Mouse (Mus musculus) myocyte (in vitro differentiated cells): ENCODE measurements at regions not wholly inside any gene's neighbourhood (a gene's known extent, or its start where the extent isn't known, plus 50 kb on each side); places are given as distances from the start of the nearest gene placed in this dataset.

Experiments used
- H3K27me3 ChIP-seq: one replicate; pipeline ENCODE4 v1.6.1; 2011; ENCODE audit not compliant: control insufficient read depth, insufficient read depth, insufficient read length
- H3K36me3 ChIP-seq: one replicate; pipeline ENCODE4 v1.6.1; 2011; ENCODE audit not compliant: control insufficient read depth, insufficient read depth
- H3K4me2 ChIP-seq: one replicate; pipeline ENCODE4 v1.6.1; 2011; ENCODE audit warnings: low read depth, control low read depth
- H3K4me3 ChIP-seq: one replicate; pipeline ENCODE4 v1.5.1; 2011; ENCODE audit warnings: mild to moderate bottlenecking, control low read depth, moderate library complexity
- H3K79me2 ChIP-seq: one replicate; pipeline ENCODE4 v1.6.1; 2011; ENCODE audit not compliant: control insufficient read depth, insufficient read depth
- H3ac ChIP-seq: one replicate; pipeline ENCODE4 v1.6.1; 2011; ENCODE audit not compliant: control insufficient read depth, insufficient read length
- CEBPB ChIP-seq: IDR thresholded peaks from 2 replicates; pipeline ENCODE4 v1.6.1; 2011; ENCODE audit warnings: mild to moderate bottlenecking, moderate library complexity; ENCODE audit not compliant: poor library complexity, insufficient read depth, severe bottlenecking
- E2F4 ChIP-seq: IDR thresholded peaks from one replicate; pipeline ENCODE4 v1.6.1; 2011; ENCODE audit warnings: mild to moderate bottlenecking, control low read depth, moderate library complexity; ENCODE audit not compliant: insufficient read depth
- MAX ChIP-seq: IDR thresholded peaks from one replicate; pipeline ENCODE4 v1.6.1; 2011; ENCODE audit warnings: low read depth, mild to moderate bottlenecking, control low read depth
- MYOD1 ChIP-seq, 3 experiments: IDR thresholded peaks; one replicate each; pipeline ENCODE4 v1.6.1; 2011; ENCODE audit warnings: control low read depth in 2 of 3, low read depth in 2 of 3, mild to moderate bottlenecking in 2 of 3, moderate library complexity in 1 of 3; ENCODE audit not compliant: insufficient read length in 2 of 3, control insufficient read depth in 1 of 3
- MYOG ChIP-seq, 3 experiments: IDR thresholded peaks; one replicate each; pipeline ENCODE4 v1.6.1; 2011; ENCODE audit warnings: control low read depth in 2 of 3, low read depth in 2 of 3, mild to moderate bottlenecking in 2 of 3; ENCODE audit not compliant: insufficient read length in 2 of 3, control insufficient read depth in 1 of 3, insufficient read depth in 1 of 3
- POLR2A ChIP-seq: IDR thresholded peaks from one replicate; pipeline ENCODE4 v1.6.1; 2011; ENCODE audit warnings: low read depth, mild to moderate bottlenecking, control low read depth, moderate library complexity; ENCODE audit not compliant: insufficient read length
- POLR2AphosphoS2 ChIP-seq: IDR thresholded peaks from one replicate; pipeline ENCODE4 v1.6.1; 2011; ENCODE audit warnings: low read depth, control low read depth; ENCODE audit not compliant: insufficient read length
- REST ChIP-seq: IDR thresholded peaks from one replicate; pipeline ENCODE4 v1.6.1; 2011; ENCODE audit warnings: mild to moderate bottlenecking, control low read depth, moderate library complexity; ENCODE audit not compliant: insufficient read depth, insufficient read length
- SRF ChIP-seq: IDR thresholded peaks from one replicate; pipeline ENCODE4 v1.6.1; 2011; ENCODE audit warnings: low read depth; ENCODE audit not compliant: control insufficient read depth, insufficient read length
- TCF12 ChIP-seq: IDR thresholded peaks from one replicate; pipeline ENCODE4 v1.6.1; 2011; ENCODE audit warnings: mild to moderate bottlenecking, control low read depth; ENCODE audit not compliant: poor library complexity, insufficient read depth, severe bottlenecking
- TCF3 ChIP-seq: IDR thresholded peaks from one replicate; pipeline ENCODE4 v1.6.1; 2011; ENCODE audit warnings: low read depth, control low read depth; ENCODE audit not compliant: insufficient read length
- USF1 ChIP-seq: IDR thresholded peaks from one replicate; pipeline ENCODE4 v1.6.1; 2011; ENCODE audit warnings: low read depth, mild to moderate bottlenecking, control low read depth, moderate library complexity

DNA sequence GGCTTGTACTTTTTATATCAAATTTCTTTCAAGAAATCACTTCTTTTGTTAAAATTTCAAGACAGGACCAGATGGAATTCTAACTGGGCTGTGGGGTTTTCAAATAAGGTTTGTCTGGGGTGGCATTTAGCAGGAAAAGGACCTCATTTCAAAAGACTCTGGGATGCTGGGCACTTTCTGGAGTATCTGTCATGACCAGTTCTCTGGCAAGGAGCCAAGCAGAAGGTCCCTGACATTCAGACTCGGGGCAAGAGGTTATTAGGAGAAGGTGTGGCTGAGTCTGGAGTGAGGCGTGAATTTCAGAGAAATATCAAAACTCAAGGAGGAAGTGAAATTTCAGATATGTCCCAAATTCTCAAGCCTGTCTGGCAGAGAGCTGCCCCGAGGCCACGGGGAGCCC is 142.4 kb upstream of the Dynlrb2 start:
- Histone ChIP-seq H3K36me3 (no peaks in the 10 kb centered on the region), H3K4me2 (no peak overlapping the region), H3K4me3 (no peak overlapping the region), H3ac (no peak overlapping the region), H3K79me2 (no peaks in the 10 kb centered on the region), H3K27me3 (no peaks in the 10 kb centered on the region)
- TF ChIP-seq REST, result no peak
- no peak for TF ChIP-seq POLR2AphosphoS2
- TF ChIP-seq POLR2A, result no peak
- no peak for TF ChIP-seq MYOG (IDR thresholded peaks at IDR 0.05; ENCODE audit: control insufficient read depth in 1 of 3, insufficient read depth in 1 of 3, insufficient read length in 2 of 3, low read depth in 2 of 3)
- TF ChIP-seq E2F4, result no peak

DNA sequence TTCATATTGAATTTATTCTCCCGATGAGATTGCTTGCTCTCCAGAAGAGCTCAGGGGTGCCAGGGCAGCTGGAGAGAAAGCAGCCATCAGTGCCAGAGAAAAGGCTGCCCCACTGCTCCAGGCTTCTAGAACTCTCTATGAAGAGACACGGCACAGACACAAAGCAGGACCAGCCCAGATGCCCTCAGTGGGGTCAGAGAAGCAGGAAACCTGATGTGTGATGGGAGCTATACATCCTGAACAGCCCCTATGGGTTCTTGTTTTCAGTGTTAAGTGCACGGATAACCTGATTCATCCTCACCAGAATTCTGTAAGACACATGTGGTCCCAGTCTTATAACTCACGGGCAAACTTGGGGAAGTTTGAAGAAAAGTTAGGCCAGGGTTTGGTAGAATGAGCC is 145.0 kb upstream of the Dynlrb2 start:
- TF ChIP-seq USF1, result no peak
- no peak for TF ChIP-seq TCF3
- TF ChIP-seq CEBPB, result no peak
- TF ChIP-seq TCF12, result no peak
- TF ChIP-seq REST, result no peak
- no peak for TF ChIP-seq POLR2AphosphoS2
- TF ChIP-seq POLR2A, result no peak
- no peak for TF ChIP-seq MYOD1 (IDR thresholded peaks at IDR 0.05; ENCODE audit: control insufficient read depth in 1 of 3, insufficient read length in 2 of 3, low read depth in 2 of 3)
- TF ChIP-seq E2F4, result no peak
- no peak for TF ChIP-seq MAX
- no peak for TF ChIP-seq SRF
- no peak for TF ChIP-seq MYOG (IDR thresholded peaks at IDR 0.05; ENCODE audit: control insufficient read depth in 1 of 3, insufficient read depth in 1 of 3, insufficient read length in 2 of 3, low read depth in 2 of 3)
- no peak overlapping the region for H3K4me2 ChIP-seq
- H3K79me2 ChIP-seq, result no peaks in the 10 kb centered on the region
- no peaks in the 10 kb centered on the region for H3K27me3 ChIP-seq
- H3ac ChIP-seq, result no peak overlapping the region
- H3K36me3 ChIP-seq, result no peaks in the 10 kb centered on the region
- H3K4me3 ChIP-seq, result no peak overlapping the region

- Histone ChIP-seq H3K36me3 (no peaks in the 10 kb centered on the region), H3K4me2 (no peak overlapping the region), H3ac (no peak overlapping the region), H3K27me3 (no peaks in the 10 kb centered on the region), H3K4me3 (no peak overlapping the region), H3K79me2 (no peaks in the 10 kb centered on the region)
- no peak for TF ChIP-seq TCF12
- no peak for TF ChIP-seq SRF
- TF ChIP-seq POLR2A, result no peak
- no peak for TF ChIP-seq E2F4
- TF ChIP-seq MAX, result no peak
- TF ChIP-seq USF1, result no peak
- no peak for TF ChIP-seq TCF3
- no peak for TF ChIP-seq REST
- no peak for TF ChIP-seq CEBPB
- no peak for TF ChIP-seq MYOG (IDR thresholded peaks at IDR 0.05; ENCODE audit: control insufficient read depth in 1 of 3, insufficient read depth in 1 of 3, insufficient read length in 2 of 3, low read depth in 2 of 3)
- no peak for TF ChIP-seq POLR2AphosphoS2
- no peak for TF ChIP-seq MYOD1 (IDR thresholded peaks at IDR 0.05; ENCODE audit: control insufficient read depth in 1 of 3, insufficient read length in 2 of 3, low read depth in 2 of 3)
These were observed 150.0 kb upstream of the Dynlrb2 start for GRCm38 (mm10) chr8:116354756-116355155.

DNA sequence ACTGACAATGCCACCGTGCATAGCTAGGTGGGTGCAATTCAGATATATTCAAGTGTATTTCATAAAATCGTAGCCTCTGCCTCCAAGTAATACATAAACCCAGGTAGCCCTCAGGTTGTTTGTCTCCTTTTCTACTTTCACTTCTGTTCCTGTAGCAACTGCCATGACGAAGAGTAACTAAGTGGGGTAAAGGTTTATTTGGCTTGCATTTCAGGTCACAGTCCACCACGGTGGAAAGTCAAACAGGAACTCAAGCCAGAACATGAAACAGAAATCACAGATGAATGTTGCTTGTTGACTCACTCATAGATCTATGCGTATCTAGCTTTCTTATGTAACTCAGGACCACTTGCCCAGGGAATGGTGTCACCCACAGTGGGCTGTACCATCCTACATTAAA is 150.9 kb upstream of the Dynlrb2 start:
- TF ChIP-seq E2F4 (no peak), TCF12 (no peak), TCF3 (no peak), USF1 (no peak), SRF (no peak), CEBPB (no peak), POLR2A (no peak), MYOG (IDR thresholded peaks at IDR 0.05; ENCODE audit: control insufficient read depth in 1 of 3, insufficient read depth in 1 of 3, insufficient read length in 2 of 3, low read depth in 2 of 3) (no peak), MAX (no peak), POLR2AphosphoS2 (no peak), REST (no peak)
- Histone ChIP-seq H3K4me3 (no peak overlapping the region), H3ac (no peak overlapping the region), H3K79me2 (no peaks in the 10 kb centered on the region), H3K27me3 (no peaks in the 10 kb centered on the region), H3K4me2 (no peak overlapping the region), H3K36me3 (no peaks in the 10 kb centered on the region)

DNA sequence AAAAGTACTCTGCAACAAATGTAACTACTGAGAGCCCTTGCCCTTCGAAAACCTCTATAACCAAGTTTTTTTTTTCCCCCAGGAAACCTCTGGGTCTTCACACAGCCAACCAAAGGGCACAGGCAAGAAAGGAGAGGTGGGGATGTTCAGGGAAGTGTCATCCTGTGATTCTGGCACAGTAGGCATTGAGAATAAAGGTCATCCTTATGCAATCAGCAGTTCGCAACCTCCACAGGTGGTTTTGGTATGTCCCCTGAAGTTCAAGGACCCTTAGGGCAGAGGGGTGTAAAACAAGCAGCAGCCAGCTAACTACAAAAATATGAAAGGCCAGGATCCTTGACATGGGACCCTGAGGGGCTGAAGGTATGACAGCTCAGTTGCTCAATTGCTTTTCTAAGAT is 152.1 kb upstream of the Dynlrb2 start:
- no peaks in the 10 kb centered on the region for H3K79me2 ChIP-seq
- no peak overlapping the region for H3ac ChIP-seq
- no peak overlapping the region for H3K4me3 ChIP-seq
- no peaks in the 10 kb centered on the region for H3K36me3 ChIP-seq
- H3K4me2 ChIP-seq, result no peak overlapping the region
- TF ChIP-seq SRF (no peak), MYOG (IDR thresholded peaks at IDR 0.05; ENCODE audit: control insufficient read depth in 1 of 3, insufficient read depth in 1 of 3, insufficient read length in 2 of 3, low read depth in 2 of 3) (no peak), MYOD1 (IDR thresholded peaks at IDR 0.05; ENCODE audit: control insufficient read depth in 1 of 3, insufficient read length in 2 of 3, low read depth in 2 of 3) (no peak), POLR2A (no peak), REST (no peak), TCF3 (no peak), MAX (no peak), E2F4 (no peak), POLR2AphosphoS2 (no peak), CEBPB (no peak), USF1 (no peak), TCF12 (no peak)
- H3K27me3 ChIP-seq, result no peaks in the 10 kb centered on the region
